Mouse (Mus musculus) liver, adult 2 months (tissue): ENCODE measurements around the gene Kctd20.

Experiments
- CTCF ChIP-seq: fragments of 200-500 bp; IDR thresholded peaks from 2 replicates; pipeline ENCODE4 v1.5.1; 2011; ENCODE audit warnings: low read depth, low read length, control low read depth
- POLR2A ChIP-seq: fragments of 200-500 bp; IDR thresholded peaks from 2 replicates; pipeline ENCODE4 v1.6.1; 2011; ENCODE audit warnings: low read length, control low read depth; ENCODE audit not compliant: insufficient read depth; ENCODE audit errors: extremely low read depth

- TF ChIP-seq POLR2A: no peak
- peak; percentile 70 for TF ChIP-seq CTCF
These were observed 63.9 kb downstream of the Kctd20 start for GRCm38 (mm10) chr17:29015638-29016037.
